Mouse (Mus musculus) cortical plate, adult 2 months (tissue): ENCODE data around the gene Uspl1. TPM values are rescaled to one million over a fixed set of nuclear protein-coding genes. Genes with fewer than 3 reads are reported as not detected.
"Not testable (repeated sequence)": the region's sequence is repeated elsewhere in the genome, so short reads cannot be mapped to it uniquely, and the experiment has no call there.

Experiments used
- H3K27ac ChIP-seq: fragments of 200-500 bp; 2 replicates; pipeline ENCODE4 v1.5.1; 2012; ENCODE audit warnings: low read length, control low read depth, inconsistent platforms; ENCODE audit not compliant: insufficient read depth
- H3K4me1 ChIP-seq: fragments of 200-500 bp; 2 replicates; pipeline ENCODE4 v1.6.1; 2011; ENCODE audit warnings: low read length; ENCODE audit not compliant: control insufficient read depth, insufficient read depth
- H3K4me3 ChIP-seq: fragments of 200-500 bp; 2 replicates; pipeline ENCODE4 v1.5.1; 2011; ENCODE audit warnings: mild to moderate bottlenecking, low read length, control low read depth; ENCODE audit not compliant: insufficient read depth
- CTCF ChIP-seq: fragments of 200-500 bp; IDR thresholded peaks from 2 replicates; pipeline ENCODE4 v1.5.1; 2011; ENCODE audit warnings: mild to moderate bottlenecking, control low read depth, low read length; ENCODE audit not compliant: insufficient read depth; ENCODE audit errors: extremely low read depth
- POLR2A ChIP-seq: fragments of 200-500 bp; IDR thresholded peaks from 2 replicates; pipeline ENCODE4 v1.6.1; 2011; ENCODE audit warnings: mild to moderate bottlenecking, low read length, control low read depth; ENCODE audit not compliant: insufficient read depth; ENCODE audit errors: extremely low read depth
- polyA plus RNA-seq: library from polyadenylated mRNA; depleted of rRNA; stranded (reverse); fragments of >200 nt; gene quantifications from 2 replicates; pipeline ENCODE4 v1.2.3, GENCODE M21; 2012; rRNA removed

Uspl1 gene
- polyA plus RNA-seq: 25.6 and 25.9 TPM in 2 replicates

GRCm38 (mm10) chr5:149184104-149184843 is at the start of gene Uspl1, which contains the start of gene Hmgb1:
Gene Uspl1, plus strand, starts transcription at chr5:149184350.
Gene Hmgb1, minus strand, starts transcription at chr5:149184489.
- H3K4me3 ChIP-seq: peak within 1 kb of the TSS; percentile 53
- peak within 1 kb of the TSS; percentile 96 for H3K27ac ChIP-seq
- H3K4me1 ChIP-seq: no peaks in the 10 kb centered on the region
- TF ChIP-seq POLR2A: peak; percentile 95
- TF ChIP-seq CTCF: no peak

GRCm38 (mm10) chr5:149134751-149135454 is 49.2 kb upstream of the Uspl1 start:
- Histone ChIP-seq H3K4me1 (peaks cover 2% of the 10 kb centered on the region), H3K4me3 (no peak overlapping the region), H3K27ac (no peak overlapping the region)
- no peak for TF ChIP-seq POLR2A
- TF ChIP-seq CTCF: no peak

GRCm38 (mm10) chr5:149135455-149136354 is 48.4 kb upstream of the Uspl1 start:
- Histone ChIP-seq H3K4me1 (peaks cover 2% of the 10 kb centered on the region), H3K27ac (no peak overlapping the region), H3K4me3 (no peak overlapping the region)
- TF ChIP-seq CTCF (no peak), POLR2A (no peak)

- TF ChIP-seq POLR2A (no peak), CTCF (no peak)
- H3K27ac ChIP-seq: no peak overlapping the region
- H3K4me1 ChIP-seq: peaks cover under 1% of the 10 kb centered on the region
- no peak overlapping the region for H3K4me3 ChIP-seq
Observed at GRCm38 (mm10) chr5:149136933-149137365, 47.2 kb upstream of the Uspl1 start.

- no peaks in the 10 kb centered on the region for H3K4me1 ChIP-seq
- no peak overlapping the region for H3K27ac ChIP-seq
- no peak overlapping the region for H3K4me3 ChIP-seq
- no peak for TF ChIP-seq POLR2A
- no peak for TF ChIP-seq CTCF
Observed at GRCm38 (mm10) chr5:149137447-149137846, 46.7 kb upstream of the Uspl1 start.

GRCm38 (mm10) chr5:149138087-149138486 is 46.1 kb upstream of the Uspl1 start:
- not testable (repeated sequence) for H3K4me3 ChIP-seq, H3K4me1 ChIP-seq, H3K27ac ChIP-seq

- H3K27ac ChIP-seq: no peak overlapping the region
- no peak overlapping the region for H3K4me3 ChIP-seq
- H3K4me1 ChIP-seq: no peaks in the 10 kb centered on the region
- TF ChIP-seq CTCF: no peak
- TF ChIP-seq POLR2A: no peak
Observed at GRCm38 (mm10) chr5:149140336-149140735, 43.8 kb upstream of the Uspl1 start.

- H3K4me3 ChIP-seq, H3K4me1 ChIP-seq: not testable (repeated sequence)
Observed at GRCm38 (mm10) chr5:149141155-149141554, 43.0 kb upstream of the Uspl1 start.

GRCm38 (mm10) chr5:149143766-149144375 is 40.3 kb upstream of the Uspl1 start:
- H3K27ac ChIP-seq: no peak overlapping the region
- TF ChIP-seq CTCF (no peak), POLR2A (peak; percentile 45; the same call in 1 of the 2 replicates)
- no peaks in the 10 kb centered on the region for H3K4me1 ChIP-seq
- H3K4me3 ChIP-seq: no peak overlapping the region

More at GRCm38 (mm10) chr5:149141155-149141554, 43.0 kb upstream of the Uspl1 start:
- H3K27ac ChIP-seq: not testable (repeated sequence)
